ENCODE assay signal across 11 mouse cellular contexts in the genomic region with DNA sequence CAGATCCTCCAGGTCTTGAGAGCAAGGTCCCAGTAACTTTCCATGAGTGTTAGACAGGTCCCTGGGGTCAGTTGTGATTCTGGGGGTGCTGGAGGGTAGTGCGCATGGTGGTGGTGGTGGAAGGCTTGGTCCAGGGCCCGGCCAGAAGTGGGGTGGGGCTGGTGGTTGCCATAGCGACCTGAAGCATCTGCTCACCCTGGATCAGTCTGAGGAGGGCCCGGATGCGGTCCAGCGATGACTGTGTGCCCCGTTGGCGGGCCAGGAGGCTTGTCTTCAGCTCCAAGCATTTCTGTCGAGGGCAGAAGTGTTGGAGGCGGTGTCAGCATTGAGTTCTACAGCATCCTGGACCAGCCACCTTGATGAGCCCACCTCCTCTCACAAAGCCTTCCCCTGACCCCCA.
"Had no signal": no experiment of that assay in that cellular context is flagged by ENCODE, and none has a peak within 500 bp of the region (broad histone marks: within the 10 kb centered on the region; RNA-seq: fewer than 3 reads in every experiment).

No protein-coding gene starts in this region.

- DNase-seq: liver; liver, embryonic 13.5 days; liver, postnatal 0 days; lung, adult 18-20 months; lung, adult 2 months; lung, embryonic 14.5 days; lung, postnatal 10 days; lung, postnatal 14 days; lung, postnatal 36 days; lung, postnatal 4 days; midbrain, embryonic 14.5 days had no signal
